Mouse (Mus musculus) limb, embryonic 11.5 days (tissue): ENCODE measurements around the gene Bcl2a1d. TPM values are rescaled to one million over a fixed set of nuclear protein-coding genes. Genes with fewer than 3 reads are reported as not detected.
"Not testable (repeated sequence)": the region's sequence is repeated elsewhere in the genome, so short reads cannot be mapped to it uniquely, and the experiment has no call there.

Experiments used
- ATAC-seq: fragments of 200-750 bp; cut with Nextera tagmentation; 2 replicates; pipeline ENCODE4 v1.8.0; 2017; ENCODE audit warnings: low read depth; ENCODE audit not compliant: insufficient number of reproducible peaks, low FRiP score, low TSS enrichment
- DNase-seq: peaks from one replicate; pipeline ENCODE4 v3.0.0-alpha.2; 2015; ENCODE audit warnings: low spot score
- H3K27ac ChIP-seq: fragments of 300-500 bp; sonication (generic); replicated peaks from 2 replicates; pipeline ENCODE4 v1.5.1; 2014; ENCODE audit warnings: low read depth, mild to moderate bottlenecking, low read length
- H3K27me3 ChIP-seq: fragments of 300-500 bp; sonication (generic); 2 replicates; pipeline ENCODE4 v1.6.1; 2014; ENCODE audit warnings: mild to moderate bottlenecking, low read length, mixed read lengths; ENCODE audit not compliant: control insufficient read depth, insufficient read depth
- H3K36me3 ChIP-seq: fragments of 300-500 bp; sonication (generic); 2 replicates; pipeline ENCODE4 v1.6.1; 2014; ENCODE audit warnings: mild to moderate bottlenecking, low read length, moderate library complexity, mixed read lengths; ENCODE audit not compliant: control insufficient read depth, insufficient read depth
- H3K4me1 ChIP-seq: fragments of 300-500 bp; sonication (generic); 2 replicates; pipeline ENCODE4 v1.6.1; 2014; ENCODE audit warnings: low read length, mixed read lengths; ENCODE audit not compliant: control insufficient read depth, insufficient read depth
- H3K4me2 ChIP-seq: fragments of 300-500 bp; sonication (generic); 2 replicates; pipeline ENCODE4 v1.6.1; 2014; ENCODE audit warnings: low read depth, mild to moderate bottlenecking, moderate library complexity; ENCODE audit not compliant: severe bottlenecking
- H3K4me3 ChIP-seq: fragments of 300-500 bp; sonication (generic); 2 replicates; pipeline ENCODE4 v1.5.1; 2014; ENCODE audit warnings: low read depth, low read length
- H3K9ac ChIP-seq: fragments of 300-500 bp; sonication (generic); 2 replicates; pipeline ENCODE4 v1.6.1; 2014; ENCODE audit warnings: mild to moderate bottlenecking, low read length
- H3K9me3 ChIP-seq: fragments of 300-500 bp; sonication (generic); 2 replicates; pipeline ENCODE4 v1.6.1; 2016; ENCODE audit warnings: low read length; ENCODE audit not compliant: control insufficient read depth
- WGBS: fragments of 180-500 bp; shearing (Covaris S2); extraction: QIAGEN DNeasy Blood & Tissue Kit; methylation state at CpG from one replicate; pipeline ENCODE4 v1.1.7; 2014; 5-methylcytosine and 5-hydroxymethylcytosine counted together
- polyA plus RNA-seq: library from polyadenylated mRNA; unstranded; fragments of >200 nt; fragmentation: Nextera tagmentation; extraction: Ambion mirVana; gene quantifications from 2 replicates; pipeline ENCODE4 v1.2.1, GENCODE M21; 2014

The Bcl2a1d gene
- polyA plus RNA-seq, 1 experiment from 2014 or later = not detected

- H3K36me3 ChIP-seq, H3K27me3 ChIP-seq, H3K27ac ChIP-seq, H3K4me3 ChIP-seq, DNase-seq, H3K9me3 ChIP-seq, H3K4me2 ChIP-seq, ATAC-seq, H3K4me1 ChIP-seq, H3K9ac ChIP-seq: not testable (repeated sequence)
- 81% methylated on average over 2 of the region's 2 CpGs for WGBS
Measured at GRCm38 (mm10) chr9:88710439-88710838, 21.3 kb downstream of the Bcl2a1d start.

GRCm38 (mm10) chr9:88709794-88710193 is 21.9 kb downstream of the Bcl2a1d start:
- WGBS = 92% methylated on average over 5 of the region's 5 CpGs
- not testable (repeated sequence) for H3K36me3 ChIP-seq, H3K27ac ChIP-seq, H3K4me3 ChIP-seq, H3K9ac ChIP-seq, ATAC-seq, DNase-seq, H3K4me2 ChIP-seq, H3K9me3 ChIP-seq, H3K4me1 ChIP-seq, H3K27me3 ChIP-seq

GRCm38 (mm10) chr9:88709304-88709703 is 22.4 kb downstream of the Bcl2a1d start:
- H3K27ac ChIP-seq = no peak overlapping the region
- H3K9me3 ChIP-seq = no peaks in the 10 kb centered on the region
- 88% methylated on average over 6 of the region's 6 CpGs for WGBS
- no peak overlapping the region for H3K4me2 ChIP-seq
- no peaks in the 10 kb centered on the region for H3K27me3 ChIP-seq
- no peak overlapping the region for H3K9ac ChIP-seq
- no peak for DNase-seq
- no peaks in the 10 kb centered on the region for H3K36me3 ChIP-seq
- H3K4me3 ChIP-seq = no peak overlapping the region
- no peak for ATAC-seq
- H3K4me1 ChIP-seq = no peaks in the 10 kb centered on the region

GRCm38 (mm10) chr9:88706700-88707099 is 25.0 kb downstream of the Bcl2a1d start:
- WGBS = 53% methylated on average over 4 of the region's 4 CpGs
- no peak for ATAC-seq
- Histone ChIP-seq H3K9me3 (no peaks in the 10 kb centered on the region), H3K4me3 (no peak overlapping the region), H3K27me3 (no peaks in the 10 kb centered on the region), H3K9ac (no peak overlapping the region), H3K4me2 (no peak overlapping the region), H3K36me3 (no peaks in the 10 kb centered on the region), H3K27ac (no peak overlapping the region), H3K4me1 (no peaks in the 10 kb centered on the region)
- DNase-seq = no peak

GRCm38 (mm10) chr9:88705157-88705556 is 26.6 kb downstream of the Bcl2a1d start:
- H3K4me1 ChIP-seq, H3K4me3 ChIP-seq, H3K9me3 ChIP-seq, H3K9ac ChIP-seq, DNase-seq, H3K36me3 ChIP-seq, H3K27ac ChIP-seq, ATAC-seq, H3K27me3 ChIP-seq, H3K4me2 ChIP-seq: not testable (repeated sequence)
- 90% methylated on average over 8 of the region's 8 CpGs for WGBS

GRCm38 (mm10) chr9:88698746-88699145 is 33.0 kb downstream of the Bcl2a1d start:
- not testable (repeated sequence) for H3K27me3 ChIP-seq, ATAC-seq, DNase-seq, H3K4me2 ChIP-seq, H3K9me3 ChIP-seq, H3K36me3 ChIP-seq, H3K4me1 ChIP-seq, H3K4me3 ChIP-seq, H3K27ac ChIP-seq, H3K9ac ChIP-seq
- no CpG with 5 or more reads among the region's 2 CpGs for WGBS

- WGBS = 85% methylated on average over 2 of the region's 2 CpGs
- ATAC-seq = not testable (repeated sequence)
Measured at GRCm38 (mm10) chr9:88691307-88691706, 40.4 kb downstream of the Bcl2a1d start.

GRCm38 (mm10) chr9:88689451-88689850 is 42.3 kb downstream of the Bcl2a1d start:
- DNase-seq, H3K9me3 ChIP-seq, H3K9ac ChIP-seq, H3K27me3 ChIP-seq, H3K4me2 ChIP-seq, ATAC-seq, H3K27ac ChIP-seq, H3K4me1 ChIP-seq, H3K4me3 ChIP-seq, H3K36me3 ChIP-seq: not testable (repeated sequence)
- WGBS = 86% methylated on average over 3 of the region's 3 CpGs

More at GRCm38 (mm10) chr9:88691307-88691706, 40.4 kb downstream of the Bcl2a1d start:
- DNase-seq, H3K9ac ChIP-seq, H3K27me3 ChIP-seq, H3K36me3 ChIP-seq, H3K9me3 ChIP-seq, H3K4me2 ChIP-seq, H3K27ac ChIP-seq, H3K4me3 ChIP-seq, H3K4me1 ChIP-seq: not testable (repeated sequence)

- H3K4me2 ChIP-seq, H3K36me3 ChIP-seq, H3K4me1 ChIP-seq, H3K9me3 ChIP-seq, H3K4me3 ChIP-seq, DNase-seq, H3K27me3 ChIP-seq, H3K9ac ChIP-seq, H3K27ac ChIP-seq, ATAC-seq: not testable (repeated sequence)
- WGBS = 94% methylated on average over 1 of the region's 1 CpGs
Measured at GRCm38 (mm10) chr9:88686719-88687118, 45.0 kb downstream of the Bcl2a1d start.
